Mouse (Mus musculus): ENCODE data around the gene Scarb2.
"Not testable (repeated sequence)": the region's sequence is repeated elsewhere in the genome, so short reads cannot be mapped to it uniquely, and the experiment has no call there.

Scarb2 gene

GRCm38 (mm10) chr5:92506733-92507132, at the start of gene Scarb2:
TSS of gene Scarb2 (minus strand) at chr5:92506833.
- no peak for DNase-seq

- DNase-seq, result no peak
These were observed 49.3 kb upstream of the Scarb2 start for GRCm38 (mm10) chr5:92555905-92556304.

GRCm38 (mm10) chr5:92554891-92555511, 48.4 kb upstream of the Scarb2 start, which contains the start of gene Fam47e:
TSS of gene Fam47e (plus strand) at chr5:92555069.
- no peak for DNase-seq

GRCm38 (mm10) chr5:92554443-92554842, 47.8 kb upstream of the Scarb2 start:
- no peak for DNase-seq

GRCm38 (mm10) chr5:92553939-92554338, 47.3 kb upstream of the Scarb2 start:
- DNase-seq, result no peak

GRCm38 (mm10) chr5:92552611-92553010, 46.0 kb upstream of the Scarb2 start:
- DNase-seq, result no peak

GRCm38 (mm10) chr5:92539698-92540097, 33.1 kb upstream of the Scarb2 start:
- DNase-seq, result no peak

GRCm38 (mm10) chr5:92524821-92525258, 18.2 kb upstream of the Scarb2 start:
- DNase-seq, result peak; percentile 61 to 70

GRCm38 (mm10) chr5:92521131-92521530, 14.5 kb upstream of the Scarb2 start:
- DNase-seq, result not testable (repeated sequence)

GRCm38 (mm10) chr5:92512066-92512465, 5.4 kb upstream of the Scarb2 start:
- no peak for DNase-seq

GRCm38 (mm10) chr5:92511256-92511655, 4.6 kb upstream of the Scarb2 start:
- no peak for DNase-seq

- DNase-seq, result no peak
These were observed 2.2 kb upstream of the Scarb2 start for GRCm38 (mm10) chr5:92508853-92509252.

GRCm38 (mm10) chr5:92506301-92506729, 318 bp downstream of the Scarb2 start:
- peak in 1 of 2 experiments; percentile 62 for DNase-seq

GRCm38 (mm10) chr5:92505402-92505865, 1.2 kb downstream of the Scarb2 start:
- peak; percentile 97 to 99 for DNase-seq

GRCm38 (mm10) chr5:92504676-92505400, 1.8 kb downstream of the Scarb2 start:
- peak; percentile 61 to 64 for DNase-seq

GRCm38 (mm10) chr5:92503856-92504618, 2.6 kb downstream of the Scarb2 start:
- no peak for DNase-seq

GRCm38 (mm10) chr5:92503356-92503847, 3.2 kb downstream of the Scarb2 start:
- DNase-seq, result peak in 1 of 2 experiments; percentile 27

- DNase-seq, result peak in 1 of 2 experiments; percentile 51
These were observed 7.3 kb downstream of the Scarb2 start for GRCm38 (mm10) chr5:92499378-92499777.

GRCm38 (mm10) chr5:92498661-92499060, 8.0 kb downstream of the Scarb2 start:
- DNase-seq, result peak in 1 of 2 experiments; percentile 81

- peak in 1 of 2 experiments; percentile 51 for DNase-seq
These were observed 8.4 kb downstream of the Scarb2 start for GRCm38 (mm10) chr5:92498225-92498624.

GRCm38 (mm10) chr5:92495771-92496409, 10.7 kb downstream of the Scarb2 start:
- peak in 1 of 2 experiments; percentile 59 for DNase-seq

GRCm38 (mm10) chr5:92495291-92495690, 11.3 kb downstream of the Scarb2 start:
- DNase-seq, result no peak
